Mouse (Mus musculus): ENCODE measurements around the gene Ajm1.

- TF ChIP-seq CTCF (IDR thresholded peaks at IDR 0.05 in 2 of 3, conservative IDR thresholded peaks at IDR 0.05 in 1 of 3; ENCODE audit: control insufficient read depth in 1 of 3, insufficient read depth in 1 of 3, low read depth in 2 of 3, low read length in 3 of 3, poor library complexity in 1 of 3, severe bottlenecking in 1 of 3): no peak
- no peak for TF ChIP-seq TBP (IDR thresholded peaks at IDR 0.05; ENCODE audit: low read depth, low read length)
- no peak for TF ChIP-seq POLR2A (IDR thresholded peaks at IDR 0.05; ENCODE audit: control insufficient read depth in 1 of 2, insufficient read depth in 1 of 2, low read depth in 1 of 2, low read length in 2 of 2, poor library complexity in 1 of 2)
- no peak for TF ChIP-seq MAX (IDR thresholded peaks at IDR 0.05; ENCODE audit: low read length)
- no peak for TF ChIP-seq CHD1 (IDR thresholded peaks at IDR 0.05; ENCODE audit: low read depth, low read length)
- no peak for TF ChIP-seq RCOR1 (IDR thresholded peaks at IDR 0.05; ENCODE audit: low read depth, low read length)
- no peak for TF ChIP-seq POLR2AphosphoS2 (IDR thresholded peaks at IDR 0.05; ENCODE audit: low read length)
- TF ChIP-seq HCFC1 (IDR thresholded peaks at IDR 0.05; ENCODE audit: low read depth, low read length): no peak
- no peak for TF ChIP-seq ELF1 (IDR thresholded peaks at IDR 0.05; ENCODE audit: low read depth, low read length)
- TF ChIP-seq ZNF384 (IDR thresholded peaks at IDR 0.05; ENCODE audit: low read depth, low read length): no peak
These were observed 4.0 kb upstream of the Ajm1 start for GRCm38 (mm10) chr2:25585601-25586000.

Measured in MEL (cell line).